Mouse (Mus musculus) spleen, postnatal 36 days (tissue): ENCODE results near the gene Wscd1.

ENCODE experiments used
- DNase-seq, 2 experiments: peaks; one replicate each; pipeline ENCODE4 v3.0.0; 2022; ENCODE audit warnings: low spot score in 2 of 2, mixed read lengths in 1 of 2

Wscd1 gene

DNA sequence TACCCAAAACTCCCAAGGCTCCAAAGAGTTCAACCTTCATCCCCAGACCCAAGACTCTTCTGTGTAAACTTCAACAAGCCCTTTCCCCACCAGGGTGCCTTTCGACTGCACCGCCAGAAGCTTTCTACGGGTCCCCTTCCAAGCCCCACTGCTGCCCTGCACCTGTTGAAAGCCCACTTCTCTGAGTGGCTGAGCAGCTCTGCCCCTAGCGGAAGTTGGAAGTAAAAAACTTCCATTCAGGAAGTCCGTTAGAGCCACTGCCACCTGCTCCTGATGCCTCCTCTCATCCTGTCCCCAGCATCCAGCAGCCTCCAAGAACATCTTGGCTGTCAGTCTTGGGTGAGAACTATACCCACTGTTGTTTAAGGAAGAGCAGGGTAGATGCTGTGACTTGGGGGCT is at the start of gene Wscd1:
Gene Wscd1 (plus strand): TSS at position 250 of the 400 bp plus-strand sequence.
- no peak for DNase-seq

DNA sequence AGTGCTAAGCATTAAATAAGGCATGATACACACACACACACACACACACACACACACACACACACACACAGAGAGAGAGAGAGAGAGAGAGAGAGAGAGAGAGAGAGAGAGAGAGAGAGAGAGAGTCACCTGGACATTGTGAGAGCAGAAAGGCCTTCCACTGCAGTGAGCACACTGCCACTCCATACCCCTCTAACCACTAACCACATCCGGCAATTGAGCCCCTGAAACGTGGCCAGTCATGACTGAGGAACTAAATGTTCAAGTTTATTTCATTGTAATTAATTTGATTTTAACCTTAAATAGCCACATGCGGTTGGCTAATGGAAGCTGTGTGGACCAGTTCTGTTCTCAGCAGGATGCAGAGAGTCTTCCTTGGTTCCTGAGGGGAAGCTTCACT is 21.7 kb upstream of the Wscd1 start:
- no peak for DNase-seq

DNA sequence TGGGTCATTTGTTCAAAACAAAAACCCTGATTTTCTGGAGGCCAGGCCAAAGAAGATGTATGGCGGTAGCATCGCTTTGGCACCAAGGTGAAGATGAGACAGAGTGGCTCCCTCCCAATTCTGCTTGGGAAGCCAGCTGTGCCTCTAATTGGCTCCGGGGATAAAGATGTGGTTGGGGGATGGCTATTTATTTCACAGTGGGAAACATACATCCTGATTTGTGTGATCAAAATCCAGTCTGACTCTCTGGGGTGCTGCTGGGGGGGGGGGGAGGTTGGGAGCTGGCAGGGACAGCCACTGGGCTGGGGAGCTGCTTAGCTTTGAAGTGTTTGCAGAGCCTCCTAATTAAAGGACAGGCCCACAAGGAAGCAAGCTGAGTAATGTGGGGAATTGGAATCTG is 20.4 kb upstream of the Wscd1 start:
- no peak for DNase-seq

DNA sequence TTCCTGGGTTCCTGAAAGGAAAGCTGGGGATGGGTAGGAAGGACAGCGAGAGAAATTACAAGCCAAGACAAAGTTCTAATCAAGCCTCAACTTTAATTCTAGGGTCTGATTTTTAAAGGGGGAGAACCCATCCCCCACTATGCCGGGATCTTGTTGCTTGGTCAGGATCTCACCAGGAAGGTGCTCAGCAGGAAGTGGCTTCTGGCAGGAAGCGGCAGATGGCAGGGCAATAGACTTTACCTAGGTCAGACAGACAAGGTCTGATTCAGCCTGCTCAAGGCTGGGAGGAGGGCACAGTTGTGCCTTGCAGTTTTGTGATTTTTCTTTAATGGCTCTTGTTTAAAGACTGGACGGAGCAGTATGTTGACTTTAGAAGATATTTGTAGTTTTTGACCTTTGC is 15.9 kb upstream of the Wscd1 start:
- DNase-seq, result no peak

DNA sequence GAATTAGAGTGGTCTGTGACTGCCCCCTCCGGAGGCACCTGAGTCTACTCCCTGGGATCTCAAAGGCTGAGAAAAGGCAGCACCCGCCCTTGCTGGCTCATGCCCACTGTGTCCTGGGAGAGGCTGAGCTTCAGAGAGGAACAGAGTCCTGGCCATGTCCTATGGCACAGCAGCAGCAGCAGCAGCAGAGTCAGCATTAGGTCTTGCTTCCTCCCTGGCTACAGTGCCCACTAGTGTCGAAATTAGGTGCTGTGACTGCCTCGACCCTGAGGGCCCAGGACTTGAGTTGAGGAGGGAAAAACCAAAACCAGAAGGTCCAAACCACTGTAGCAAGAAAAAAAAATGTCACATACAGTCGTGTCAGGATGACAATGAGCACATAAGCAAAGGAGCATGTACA is 12.6 kb upstream of the Wscd1 start:
- DNase-seq, result no peak

DNA sequence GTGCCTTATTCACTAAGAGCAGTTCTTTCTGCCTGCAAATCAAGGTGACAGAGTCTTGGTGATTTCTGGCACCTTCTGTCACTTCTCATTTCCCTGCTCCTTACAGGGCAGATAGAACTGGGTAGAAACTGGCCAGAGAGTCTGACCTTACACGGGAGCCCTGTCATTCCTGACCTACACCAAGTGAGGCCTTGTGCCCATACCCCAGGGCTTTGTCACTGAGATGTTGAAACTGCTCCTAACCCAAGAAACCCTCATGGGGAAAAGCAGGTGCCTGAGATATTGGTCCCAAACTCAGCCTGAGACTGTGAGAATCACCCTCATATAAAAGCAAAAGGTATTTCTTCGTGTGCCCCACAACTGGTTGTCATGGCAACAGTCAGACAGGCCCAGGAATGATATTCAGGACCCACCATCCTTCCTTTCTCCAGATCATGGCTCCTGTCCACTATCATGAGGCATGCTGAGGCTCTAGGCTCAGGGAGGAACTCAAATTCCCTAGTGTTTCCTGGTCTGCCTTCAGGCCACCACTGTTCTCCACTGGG is 11.1 kb upstream of the Wscd1 start:
- no peak for DNase-seq

DNA sequence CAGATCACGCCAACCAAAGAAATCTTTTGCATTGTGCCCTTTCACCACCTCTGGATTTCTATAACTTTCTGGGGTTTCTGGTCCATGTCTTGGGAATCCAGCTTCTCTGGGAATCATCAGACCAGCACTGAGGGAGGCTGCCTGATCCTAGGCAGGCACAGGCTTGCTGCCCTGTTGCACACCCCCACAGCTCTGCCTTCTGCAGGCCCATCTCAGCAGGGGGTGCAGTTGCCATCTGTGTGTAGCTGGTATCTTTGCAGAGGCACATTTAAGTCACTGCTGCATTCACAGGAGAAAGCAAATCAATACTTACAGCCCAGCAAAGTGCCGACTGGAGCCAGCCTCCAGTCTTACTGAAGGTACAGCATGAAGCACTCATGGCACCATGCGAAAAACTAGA is 3.8 kb upstream of the Wscd1 start:
- DNase-seq, result no peak

DNA sequence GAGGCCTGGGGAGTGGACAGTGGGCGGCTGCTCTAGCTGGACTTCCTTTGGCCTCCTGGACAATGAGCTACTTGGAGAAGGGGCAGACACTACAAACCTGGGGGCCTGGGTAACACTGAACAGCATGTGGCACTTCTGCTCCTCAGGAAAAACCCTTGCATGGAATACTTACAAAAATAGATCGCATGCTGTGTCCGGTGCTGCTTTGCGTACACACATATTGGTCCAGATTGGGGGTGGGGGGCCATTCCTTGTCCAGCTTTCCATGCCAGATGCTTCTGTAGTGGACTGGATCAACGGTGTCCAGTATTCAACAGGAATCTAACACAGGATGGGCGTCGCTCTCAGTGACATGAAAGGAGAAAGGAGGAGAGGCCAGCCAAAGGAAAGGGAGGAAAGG is 2.0 kb upstream of the Wscd1 start:
- DNase-seq, result no peak

DNA sequence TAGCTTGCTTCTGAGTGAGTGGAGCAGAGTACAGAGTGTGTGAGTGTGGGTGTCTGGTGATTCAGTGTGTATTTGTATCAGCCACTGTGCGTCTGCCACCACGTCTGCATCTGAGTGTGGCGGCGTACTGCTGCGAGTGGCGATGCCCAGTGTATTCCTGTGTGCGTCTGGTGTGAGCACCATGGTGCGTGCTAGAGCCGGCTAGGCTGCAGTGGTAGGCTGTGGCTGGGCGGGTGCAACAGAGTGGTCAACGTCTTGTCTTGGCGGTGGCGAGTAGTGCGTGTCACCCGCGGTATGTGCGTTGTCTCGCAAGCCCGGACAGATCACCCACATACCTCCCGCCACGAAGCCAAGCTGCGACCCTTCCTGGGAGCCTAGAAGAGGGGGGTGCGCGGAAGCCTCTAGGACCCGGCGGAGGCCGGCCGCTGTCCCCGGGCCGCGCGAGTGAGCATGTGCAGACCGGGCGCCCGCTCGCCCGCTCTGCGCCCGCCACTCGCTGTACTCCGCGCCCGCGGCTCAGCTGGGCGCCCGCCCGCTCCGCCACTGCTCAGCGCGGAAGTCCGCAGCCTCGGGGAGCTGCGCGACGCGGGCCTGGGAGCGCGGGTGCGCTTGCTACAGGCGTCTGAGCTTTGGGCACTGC is 934 bp downstream of the Wscd1 start:
- DNase-seq, result no peak

DNA sequence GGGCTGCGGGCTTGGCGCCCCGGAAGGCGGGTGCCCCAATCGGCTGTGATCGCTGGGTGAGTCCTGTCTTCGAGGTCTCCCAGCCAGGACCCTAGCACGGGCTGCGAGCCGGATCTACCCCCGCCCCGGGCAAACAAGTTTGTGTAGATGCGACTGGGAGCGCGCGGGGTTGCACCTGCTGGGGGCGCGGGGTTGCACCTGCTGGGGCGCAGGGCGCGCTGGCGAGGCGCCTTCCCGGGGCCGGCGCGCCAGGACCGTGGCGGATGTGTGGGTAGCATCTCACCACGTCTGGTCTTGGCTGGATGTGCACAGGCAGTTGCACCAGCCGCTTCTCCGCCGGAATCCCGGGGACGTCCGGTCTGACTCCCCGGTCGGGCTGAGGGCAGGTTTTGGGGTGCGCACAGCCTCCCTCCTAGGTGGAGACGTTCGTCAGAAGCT is 1.5 kb downstream of the Wscd1 start:
- DNase-seq, result no peak

DNA sequence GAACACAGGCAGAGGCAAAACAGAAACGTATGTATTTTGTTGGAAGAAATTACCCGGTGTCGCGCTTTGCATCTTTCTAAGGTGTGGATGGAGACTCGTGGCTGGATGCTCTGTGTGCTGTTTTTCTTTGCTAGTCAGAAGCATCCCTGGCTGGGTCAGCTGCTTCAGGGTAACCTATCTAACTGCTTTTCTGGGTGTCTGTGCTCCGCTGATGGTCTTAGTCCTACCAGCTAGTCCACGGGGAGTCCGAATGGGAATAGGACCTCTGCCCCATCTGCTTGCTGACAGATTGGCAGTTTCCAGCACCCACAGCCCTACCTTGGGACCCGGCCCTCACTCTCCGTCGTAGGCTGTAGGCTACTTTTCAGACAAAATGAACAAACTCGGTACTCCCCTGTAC is 2.0 kb downstream of the Wscd1 start:
- no peak for DNase-seq

DNA sequence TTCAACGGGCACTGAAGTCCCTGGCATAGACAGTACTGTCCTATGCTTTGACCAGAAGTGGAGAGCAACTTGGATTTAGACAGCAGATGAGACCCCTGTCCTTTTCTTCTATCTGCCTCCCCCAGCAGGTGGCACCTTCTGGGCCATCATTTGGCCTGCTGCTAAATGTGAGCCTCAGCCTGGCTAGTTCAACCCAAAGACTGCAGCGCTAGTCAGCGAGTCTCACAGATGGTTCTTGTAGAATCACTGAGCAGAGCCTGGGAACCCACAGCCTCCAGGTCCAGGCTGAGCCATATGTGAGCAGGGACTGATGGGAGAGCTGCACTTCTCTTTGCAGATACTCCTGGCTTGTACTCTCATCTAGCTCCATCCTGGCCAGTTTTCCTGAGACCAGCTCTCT is 2.9 kb downstream of the Wscd1 start:
- DNase-seq, result no peak

DNA sequence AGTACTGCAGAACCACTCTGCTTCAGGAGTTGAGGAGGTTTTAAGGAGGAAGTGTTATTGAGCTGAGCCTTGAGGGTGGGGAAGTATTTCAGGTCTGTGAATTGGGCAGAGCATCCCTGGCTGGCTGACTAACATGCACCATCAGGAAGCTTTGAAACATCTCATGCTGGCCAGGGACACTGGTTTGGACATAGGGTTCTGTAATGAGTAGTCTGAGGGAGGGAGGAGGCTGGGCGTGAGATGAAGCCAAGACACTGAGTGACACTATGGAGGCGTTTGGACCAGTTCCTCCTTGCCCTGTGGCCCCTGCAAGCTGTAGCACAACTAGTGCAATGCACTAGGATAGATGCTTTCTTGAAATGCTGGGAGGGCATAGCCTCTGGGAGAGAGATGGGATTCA is 5.4 kb downstream of the Wscd1 start:
- DNase-seq, result no peak

DNA sequence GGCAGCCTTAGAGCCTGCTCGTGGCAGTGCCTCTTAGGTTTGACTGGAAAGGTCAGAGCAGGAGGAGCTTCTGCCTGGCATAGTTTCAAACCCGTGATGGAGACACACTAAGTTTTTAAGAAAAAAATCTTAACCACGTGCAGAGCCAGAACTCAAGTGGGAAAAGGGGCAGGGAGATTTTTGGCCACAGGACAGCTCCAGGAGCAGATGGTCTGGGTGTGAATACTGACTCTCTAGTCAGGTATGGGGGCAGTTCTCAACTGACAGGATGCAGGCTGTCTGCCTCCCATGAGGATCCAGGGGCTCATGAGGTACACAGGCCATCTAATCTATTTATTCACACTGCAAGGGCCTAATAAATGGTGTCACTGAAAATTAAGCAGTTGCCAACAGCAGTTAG is 6.6 kb downstream of the Wscd1 start:
- DNase-seq, result no peak

DNA sequence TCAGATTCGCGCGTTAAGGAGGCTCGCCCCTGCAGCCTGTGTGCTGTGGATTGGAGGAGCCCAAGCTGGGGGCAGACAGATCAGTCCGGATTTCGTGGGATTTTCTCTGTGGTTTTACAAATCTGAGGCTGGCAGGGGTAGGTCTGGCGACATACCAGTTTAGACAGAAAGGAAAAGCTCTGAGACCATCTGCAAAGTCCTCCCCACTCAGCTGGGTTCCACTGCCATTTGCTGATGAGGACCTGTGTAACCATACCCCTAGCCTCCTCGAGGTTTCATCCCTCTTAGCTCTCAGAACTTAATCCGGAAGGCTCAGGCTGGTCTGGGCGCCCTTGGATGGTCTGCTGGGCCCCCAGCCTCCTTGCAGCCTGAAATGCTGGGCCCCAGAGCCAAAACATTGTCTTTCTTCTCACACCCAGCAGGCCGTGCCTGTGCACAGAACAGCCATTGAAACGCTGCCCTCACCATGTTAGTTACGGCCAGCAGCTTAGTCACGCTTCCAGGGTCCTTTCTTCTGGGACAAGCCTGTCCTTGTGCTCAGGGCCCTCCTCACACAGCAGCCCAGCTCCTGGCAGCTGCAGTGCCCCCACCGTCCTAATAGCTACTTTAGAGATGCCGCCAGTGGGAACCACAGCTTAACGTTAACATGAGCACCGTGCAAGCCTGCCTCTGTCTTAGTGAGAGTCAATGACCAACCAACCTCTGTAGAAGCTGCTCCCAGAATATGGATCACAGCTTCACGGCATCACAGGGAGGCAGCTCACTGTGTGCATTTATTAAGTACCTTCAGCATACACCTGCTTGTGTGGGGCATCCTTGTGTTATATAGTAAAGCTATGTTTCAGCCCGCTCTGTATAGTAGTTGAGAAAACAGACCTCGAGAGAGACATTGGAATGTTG is 8.7 kb downstream of the Wscd1 start:
- DNase-seq, result no peak

DNA sequence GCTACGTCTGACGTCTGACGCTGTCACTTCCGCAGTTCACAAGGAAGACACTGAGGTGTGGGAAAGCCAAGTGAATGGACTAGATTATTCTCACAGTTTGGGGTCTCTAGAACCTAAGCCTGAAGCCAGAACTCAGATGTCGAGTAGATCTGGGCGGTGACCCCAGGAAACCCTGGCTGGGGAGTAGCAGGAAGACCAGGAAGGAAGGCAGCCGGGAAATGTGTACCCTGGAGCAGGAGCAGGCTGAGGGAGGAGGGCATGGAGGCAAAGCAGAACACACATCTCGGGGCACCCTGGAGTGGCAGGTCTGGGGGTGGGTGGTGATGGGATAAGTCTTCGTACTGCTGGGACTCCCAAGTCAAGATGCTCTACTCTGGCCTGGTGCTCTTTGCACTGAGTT is 11.3 kb downstream of the Wscd1 start:
- no peak for DNase-seq

DNA sequence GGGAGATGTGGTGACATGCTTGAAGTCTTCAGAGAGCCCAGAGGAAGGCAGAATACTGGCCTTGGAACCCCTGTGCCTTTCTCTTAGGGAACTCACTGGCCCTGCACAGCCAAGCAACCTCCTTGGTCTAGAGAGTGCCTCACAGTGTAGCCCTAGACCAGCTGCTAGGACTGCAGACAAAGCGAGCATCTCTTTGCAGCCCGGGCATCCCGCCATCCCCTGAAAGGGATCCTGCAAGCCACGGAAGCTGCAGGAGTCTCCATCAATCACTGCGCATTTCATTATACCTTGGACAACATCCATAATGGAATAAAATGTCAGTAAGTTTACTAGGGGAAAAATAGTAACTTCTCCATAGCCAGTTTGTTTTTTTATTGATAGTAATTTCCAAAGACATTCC is 13.4 kb downstream of the Wscd1 start:
- DNase-seq, result no peak

DNA sequence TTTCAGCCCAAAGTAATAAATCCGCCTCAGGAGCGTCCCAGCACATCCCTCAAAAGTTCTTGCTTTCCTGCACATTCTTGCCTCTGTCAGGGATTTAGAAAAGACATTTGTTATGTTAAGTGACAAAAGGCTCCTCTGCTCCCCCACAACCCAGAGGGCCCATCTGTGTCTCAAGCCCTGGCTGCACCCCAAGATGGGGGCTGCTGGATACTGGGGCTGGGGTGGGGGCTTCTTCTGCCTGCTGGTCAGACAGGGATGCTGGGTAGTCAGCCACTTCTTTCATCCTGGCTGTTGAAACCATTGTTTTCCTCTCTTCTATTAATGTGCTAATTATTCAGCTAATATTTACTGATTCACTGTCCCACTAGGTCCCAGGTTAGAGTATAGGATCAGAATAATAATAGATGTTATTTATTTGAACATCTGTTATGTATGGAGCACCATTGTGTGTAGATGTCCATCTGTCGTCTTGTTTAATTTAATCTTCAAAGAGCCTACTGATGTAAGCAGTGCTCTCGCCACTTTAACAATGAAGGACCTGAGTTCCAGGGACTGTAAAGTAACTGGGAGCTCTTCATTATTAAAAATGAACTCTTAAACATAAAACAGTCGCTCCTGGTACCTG is 14.0 kb downstream of the Wscd1 start:
- DNase-seq, result no peak

DNA sequence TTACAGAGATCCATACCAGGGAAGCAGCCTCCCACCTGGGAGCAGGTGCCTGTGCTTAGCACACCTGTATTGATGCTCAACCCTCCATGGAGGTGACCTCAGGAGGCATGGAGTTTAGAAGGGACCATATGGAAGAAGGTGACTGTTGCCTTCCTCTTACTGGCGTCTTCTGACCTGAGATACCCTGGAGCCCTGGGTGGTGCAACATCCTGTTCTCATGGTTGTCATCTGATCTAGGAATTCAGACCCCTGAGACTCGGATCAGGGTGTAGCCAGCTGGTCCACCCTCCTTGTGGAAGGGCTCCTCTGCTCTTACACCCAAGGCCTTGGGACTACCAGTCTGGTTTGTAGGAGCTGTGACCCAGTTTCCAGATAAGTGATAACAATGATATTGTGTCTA is 15.0 kb downstream of the Wscd1 start:
- no peak for DNase-seq

DNA sequence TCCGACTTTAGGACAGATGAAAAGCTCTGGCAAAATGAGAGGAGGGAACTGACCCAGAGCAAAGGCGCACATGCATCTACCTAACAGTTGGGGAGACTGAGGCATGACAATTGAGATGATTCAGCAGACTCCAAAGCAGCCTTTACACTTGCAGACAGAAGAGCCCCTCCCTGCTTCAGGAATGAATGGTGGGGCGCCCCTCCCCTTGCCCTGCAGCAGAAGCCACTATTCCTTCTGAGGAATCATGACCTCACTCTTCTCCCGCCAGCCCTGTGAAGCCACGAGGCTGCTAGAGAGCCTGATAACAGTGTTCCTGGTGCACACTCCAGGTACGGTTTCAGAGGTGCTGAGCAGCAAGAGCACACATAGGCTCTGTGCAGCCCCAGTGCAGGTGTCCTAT is 15.6 kb downstream of the Wscd1 start:
- no peak for DNase-seq

DNA sequence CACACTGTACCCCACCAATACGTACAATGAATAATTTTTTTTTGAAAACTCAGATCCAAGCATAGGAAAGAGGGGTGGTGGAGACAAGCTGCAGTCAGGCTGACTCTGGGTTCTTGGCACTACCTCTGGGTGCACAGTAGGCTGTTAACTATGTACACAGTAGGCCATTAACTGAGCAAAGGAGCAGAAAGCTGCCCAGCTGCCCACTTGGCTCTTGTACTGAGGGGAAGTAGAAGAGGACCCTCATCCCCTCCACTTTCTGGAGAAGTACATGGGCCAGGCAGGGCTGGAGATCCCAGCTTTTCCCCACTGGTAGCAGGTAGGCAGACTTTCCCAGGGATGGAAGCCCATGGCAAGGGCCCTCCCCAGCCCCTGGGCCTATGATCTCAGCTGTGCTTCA is 16.7 kb downstream of the Wscd1 start:
- DNase-seq, result no peak

DNA sequence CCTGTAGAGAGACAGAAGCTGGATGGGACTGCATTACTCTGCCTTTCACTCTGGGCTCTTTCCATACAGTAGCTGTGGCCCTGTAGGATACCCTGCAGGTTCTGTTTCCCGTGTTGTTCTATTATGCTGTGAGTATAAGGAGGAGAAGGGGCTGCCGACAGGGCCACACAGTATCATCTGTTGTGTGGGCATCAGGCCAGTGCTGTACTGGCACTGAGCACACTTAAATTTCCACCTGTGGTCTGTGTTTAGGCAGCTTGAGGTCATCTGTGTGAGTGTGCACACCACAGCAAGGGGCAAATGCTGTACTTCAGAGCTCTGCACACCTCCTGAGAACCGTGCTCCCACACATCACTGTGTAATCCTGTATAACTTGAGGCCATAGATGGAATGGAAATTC is 18.0 kb downstream of the Wscd1 start:
- no peak for DNase-seq

DNA sequence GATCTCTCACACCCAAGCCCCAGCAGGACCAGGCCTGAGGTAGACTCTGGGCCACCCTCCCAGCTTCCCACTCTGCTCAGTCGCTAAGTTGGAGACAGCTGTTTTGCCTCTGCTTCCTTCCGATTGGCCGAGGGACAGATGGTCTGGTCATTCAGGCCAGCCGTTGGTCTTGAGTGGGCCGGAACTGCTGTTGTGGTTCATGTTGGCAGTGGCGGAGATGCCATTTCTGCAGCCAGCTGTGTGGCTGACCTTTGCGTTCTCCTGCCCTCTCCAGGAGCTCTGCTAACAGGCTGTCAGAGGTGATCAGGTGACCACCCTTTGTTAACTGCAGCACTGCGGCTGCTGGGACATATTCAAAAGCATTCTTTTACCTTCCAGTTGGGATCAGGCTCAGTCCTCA is 20.0 kb downstream of the Wscd1 start:
- DNase-seq, result no peak
